Mouse (Mus musculus) MEL (cell line): ENCODE measurements around the gene Zcchc24.

ENCODE experiments used
- CTCF ChIP-seq, 3 experiments: IDR thresholded peaks in 2 of 3; conservative IDR thresholded peaks in 1 of 3; 2 replicates each; pipeline ENCODE4 v1.5.1; 2011 to 2012; ENCODE audit warnings: low read length in 3 of 3, low read depth in 2 of 3, mild to moderate bottlenecking in 2 of 3, improper control_type of control experiment in 1 of 3, inconsistent platforms in 1 of 3, mixed read lengths in 1 of 3, moderate library complexity in 1 of 3; ENCODE audit not compliant: control insufficient read depth in 1 of 3, insufficient read depth in 1 of 3, poor library complexity in 1 of 3, severe bottlenecking in 1 of 3
- E2F4 ChIP-seq: IDR thresholded peaks from 2 replicates; pipeline ENCODE4 v1.6.1; 2011; ENCODE audit warnings: low read depth, low read length, improper control_type of control experiment, borderline replicate concordance
- GABPA ChIP-seq: IDR thresholded peaks from 2 replicates; pipeline ENCODE4 v1.6.1; 2012; ENCODE audit warnings: low read depth, mild to moderate bottlenecking, inconsistent platforms, low read length, improper control_type of control experiment, moderate library complexity
- GATA1 ChIP-seq: IDR thresholded peaks from 2 replicates; pipeline ENCODE4 v1.6.1; 2011; ENCODE audit warnings: low read depth, low read length, improper control_type of control experiment
- HCFC1 ChIP-seq: IDR thresholded peaks from 2 replicates; pipeline ENCODE4 v1.6.1; 2012; ENCODE audit warnings: low read depth, mild to moderate bottlenecking, inconsistent platforms, low read length, improper control_type of control experiment, moderate library complexity
- POLR2A ChIP-seq, 2 experiments: IDR thresholded peaks; 2 replicates each; pipeline ENCODE4 v1.6.1; 2011 to 2012; ENCODE audit warnings: low read length in 2 of 2, mild to moderate bottlenecking in 2 of 2, control low read depth in 1 of 2, improper control_type of control experiment in 1 of 2, low read depth in 1 of 2, moderate library complexity in 1 of 2; ENCODE audit not compliant: control insufficient read depth in 1 of 2, insufficient read depth in 1 of 2, poor library complexity in 1 of 2
- POLR2AphosphoS5 ChIP-seq: IDR thresholded peaks from 2 replicates; pipeline ENCODE4 v1.6.1; 2012; ENCODE audit warnings: low read depth, borderline replicate concordance, mild to moderate bottlenecking, inconsistent platforms, low read length, moderate library complexity, mixed read lengths
- USF1 ChIP-seq: IDR thresholded peaks from 2 replicates; pipeline ENCODE4 v1.6.1; 2014; ENCODE audit warnings: low read depth, mild to moderate bottlenecking, inconsistent platforms, low read length, improper control_type of control experiment, moderate library complexity
- ZNF384 ChIP-seq: IDR thresholded peaks from 2 replicates; pipeline ENCODE4 v1.6.1; 2012; ENCODE audit warnings: low read depth, mild to moderate bottlenecking, inconsistent platforms, low read length, improper control_type of control experiment

- no peak for TF ChIP-seq POLR2A (IDR thresholded peaks at IDR 0.05; ENCODE audit: control insufficient read depth in 1 of 2, insufficient read depth in 1 of 2, low read depth in 1 of 2, low read length in 2 of 2, poor library complexity in 1 of 2)
- no peak for TF ChIP-seq POLR2AphosphoS5
- no peak for TF ChIP-seq GATA1
- TF ChIP-seq ZNF384: no peak
- TF ChIP-seq GABPA: no peak
- no peak for TF ChIP-seq HCFC1
- no peak for TF ChIP-seq CTCF (IDR thresholded peaks at IDR 0.05 in 2 of 3, conservative IDR thresholded peaks at IDR 0.05 in 1 of 3; ENCODE audit: control insufficient read depth in 1 of 3, insufficient read depth in 1 of 3, low read depth in 2 of 3, low read length in 3 of 3, poor library complexity in 1 of 3, severe bottlenecking in 1 of 3)
- TF ChIP-seq USF1: no peak
- TF ChIP-seq E2F4: no peak
Observed at GRCm38 (mm10) chr14:25769626-25770306, 927 bp upstream of the Zcchc24 start.
